Mouse (Mus musculus): ENCODE measurements around the gene Gm17359.

DNA sequence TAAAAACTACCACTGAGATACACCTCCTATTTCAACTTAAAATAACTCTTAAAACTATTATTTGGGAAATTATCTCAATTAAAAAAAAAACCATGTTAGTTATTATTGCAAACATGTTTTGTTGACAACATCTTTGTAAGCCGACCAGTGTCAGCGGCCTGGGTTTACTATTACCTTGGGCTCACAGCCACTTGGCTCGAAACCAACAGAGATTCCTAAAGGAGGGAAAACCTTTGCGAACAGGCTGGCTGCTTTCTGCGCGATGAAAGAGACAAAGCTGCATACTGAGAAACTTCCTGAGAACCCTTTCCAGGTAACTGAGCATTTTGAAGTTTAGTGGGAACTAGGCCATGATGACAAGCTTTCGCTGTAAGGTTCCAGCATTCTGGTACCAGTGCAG, 3.4 kb upstream of the Gm17359 start:
- TF ChIP-seq CTCF (conservative IDR thresholded peaks at IDR 0.05 in 1 of 2, IDR thresholded peaks at IDR 0.05 in 1 of 2; ENCODE audit: low read depth in 2 of 2, low read length in 2 of 2) (no peak), NELFE (IDR thresholded peaks at IDR 0.05; ENCODE audit: low read depth, low read length) (no peak), MAX (IDR thresholded peaks at IDR 0.05; ENCODE audit: low read length) (no peak), MAZ (IDR thresholded peaks at IDR 0.05; ENCODE audit: low read depth, low read length) (no peak), ZNF384 (IDR thresholded peaks at IDR 0.05; ENCODE audit: low read depth, low read length) (no peak)
